Mouse (Mus musculus) liver, embryonic 13.5 days (tissue): ENCODE measurements around the gene Gzf1. TPM values are rescaled to one million over a fixed set of nuclear protein-coding genes. Genes with fewer than 3 reads are reported as not detected.

Experiments
- ATAC-seq: fragments of 200-750 bp; cut with Nextera tagmentation; 2 replicates; pipeline ENCODE4 v1.8.0; 2017; ENCODE audit warnings: low read depth, mild to moderate bottlenecking, moderate number of reproducible peaks, moderate library complexity
- DNase-seq: peaks from one replicate; pipeline ENCODE4 v3.0.0; 2022
- H3K27ac ChIP-seq: fragments of 300-500 bp; sonication (generic); 2 replicates; pipeline ENCODE4 v1.5.1; 2015; ENCODE audit warnings: moderate library complexity, mild to moderate bottlenecking, inconsistent platforms
- H3K27me3 ChIP-seq: fragments of 300-500 bp; sonication (generic); 2 replicates; pipeline ENCODE4 v1.6.1; 2015; ENCODE audit warnings: mild to moderate bottlenecking, inconsistent platforms
- H3K36me3 ChIP-seq: fragments of 300-500 bp; sonication (generic); 2 replicates; pipeline ENCODE4 v1.6.1; 2015; ENCODE audit warnings: mild to moderate bottlenecking, inconsistent platforms
- H3K4me1 ChIP-seq: fragments of 300-500 bp; sonication (generic); replicated peaks from 2 replicates; pipeline ENCODE4 v1.6.1; 2015; ENCODE audit warnings: inconsistent platforms
- H3K4me2 ChIP-seq: fragments of 300-500 bp; sonication (generic); 2 replicates; pipeline ENCODE4 v1.6.1; 2015; ENCODE audit warnings: inconsistent platforms, mild to moderate bottlenecking, moderate library complexity
- H3K4me3 ChIP-seq: fragments of 300-500 bp; sonication (generic); replicated peaks from 2 replicates; pipeline ENCODE4 v1.5.1; 2015; ENCODE audit warnings: mild to moderate bottlenecking, inconsistent platforms
- H3K9ac ChIP-seq: fragments of 300-500 bp; sonication (generic); 2 replicates; pipeline ENCODE4 v1.6.1; 2015; ENCODE audit warnings: mild to moderate bottlenecking, inconsistent platforms
- H3K9me3 ChIP-seq: fragments of 300-500 bp; sonication (generic); replicated peaks from 2 replicates; pipeline ENCODE4 v1.6.1; 2016; ENCODE audit warnings: inconsistent platforms
- WGBS: fragments of 180-500 bp; shearing (Covaris S2); methylation state at CpG from one replicate; pipeline ENCODE4 v1.1.7; 2015; ENCODE audit not compliant: insufficient replicate concordance; 5-methylcytosine and 5-hydroxymethylcytosine counted together
- polyA plus RNA-seq: library from polyadenylated mRNA; unstranded; fragments of >200 nt; fragmentation: Nextera tagmentation; extraction: Ambion mirVana; gene quantifications from 2 replicates; pipeline ENCODE4 v1.2.1, GENCODE M21; 2015

Gene Gzf1
- polyA plus RNA-seq, 1 experiment from 2014 or later: 7.3 TPM

DNA sequence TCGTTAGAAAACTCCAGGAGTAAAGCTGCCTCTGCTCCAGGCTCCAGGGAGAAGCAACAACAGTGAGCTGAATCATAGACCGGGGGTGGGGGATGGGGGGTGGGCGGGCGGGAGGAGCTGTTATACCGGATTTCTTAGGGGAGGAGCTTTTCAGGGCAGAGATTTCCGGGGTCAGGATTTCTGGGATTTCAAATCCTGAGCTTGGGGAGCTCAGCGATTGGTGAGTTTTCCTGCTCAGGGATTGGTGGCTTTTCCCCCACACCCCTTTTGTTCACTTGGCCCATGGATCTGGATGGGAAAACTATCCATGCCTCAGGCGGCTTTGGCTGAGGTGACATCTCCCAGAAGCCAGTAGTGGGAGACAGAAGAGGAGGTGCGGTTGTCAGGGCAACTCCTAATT is 1.5 kb upstream of the Gzf1 start:
- no peak for ATAC-seq

DNA sequence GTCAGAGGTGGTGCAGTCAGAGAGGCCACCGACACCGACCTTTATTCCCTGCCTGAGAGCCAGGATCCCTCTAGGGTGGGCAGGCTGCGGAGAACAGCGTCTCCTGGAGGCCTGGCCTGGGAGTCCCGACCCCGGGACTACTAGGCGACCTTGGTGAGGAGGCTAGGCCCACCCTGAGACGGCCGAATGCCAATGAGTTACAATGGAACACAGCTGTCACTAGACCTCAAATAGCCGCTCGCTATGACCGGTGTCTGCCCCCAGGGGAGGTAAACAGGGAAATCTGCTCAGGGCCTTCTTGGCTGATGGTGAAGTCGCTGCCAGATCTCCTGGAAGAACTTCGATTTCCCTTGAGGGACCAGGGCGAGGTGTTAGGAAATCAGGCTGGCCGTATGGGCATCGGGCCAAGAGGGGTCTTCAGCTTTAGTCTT is 653 bp downstream of the Gzf1 start:
- Histone ChIP-seq H3K27ac (peak overlapping the region; percentile 55; the same call in 1 of the 2 replicates), H3K27me3 (no peaks in the 10 kb centered on the region), H3K4me1 (peaks cover 71% of the 10 kb centered on the region), H3K9ac (peak overlapping the region; percentile 83), H3K4me2 (peak overlapping the region; percentile 88), H3K4me3 (peak overlapping the region; percentile 77), H3K9me3 (no peaks in the 10 kb centered on the region), H3K36me3 (peaks cover 37% of the 10 kb centered on the region)
- peak; percentile 67 for ATAC-seq
- 8% methylated on average over 17 of the region's 17 CpGs for WGBS
- DNase-seq: peak; percentile 57

More for the DNA sequence above, 1.5 kb upstream of the Gzf1 start:
- WGBS: 31% methylated on average over 9 of the region's 9 CpGs
- no peaks in the 10 kb centered on the region for H3K27me3 ChIP-seq
- H3K4me2 ChIP-seq: peak overlapping the region; percentile 88
- H3K4me1 ChIP-seq: peaks cover 75% of the 10 kb centered on the region
- H3K4me3 ChIP-seq: peak overlapping the region; percentile 77; the same call in 1 of the 2 replicates
- H3K9ac ChIP-seq: peak overlapping the region; percentile 82; the same call in 1 of the 2 replicates
- no peak for DNase-seq
- H3K9me3 ChIP-seq: no peaks in the 10 kb centered on the region
- H3K27ac ChIP-seq: peak overlapping the region; percentile 87
- H3K36me3 ChIP-seq: peaks cover 44% of the 10 kb centered on the region

DNA sequence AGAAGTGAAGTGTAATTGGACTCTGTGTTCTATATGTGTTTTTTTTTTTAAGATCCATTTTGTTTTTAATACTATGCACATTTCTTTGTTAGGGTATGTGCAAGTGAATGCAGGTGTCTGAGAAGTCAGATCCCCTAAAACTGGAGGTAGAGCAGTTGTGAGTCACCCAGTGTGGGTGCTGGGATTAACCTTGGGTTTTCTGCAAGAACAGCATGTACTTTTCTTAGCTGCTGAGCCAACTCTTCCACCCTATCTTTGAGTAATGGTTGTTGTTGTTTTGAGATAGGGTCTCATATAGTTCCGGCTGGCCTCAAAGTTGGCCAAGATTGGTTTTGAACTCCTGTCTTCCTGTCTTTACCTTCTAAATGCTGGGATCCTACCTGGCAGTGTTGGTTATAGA is 2.2 kb downstream of the Gzf1 start:
- ATAC-seq (no peak), DNase-seq (no peak)
- Histone ChIP-seq H3K36me3 (peaks cover 34% of the 10 kb centered on the region), H3K4me3 (no peak overlapping the region), H3K4me2 (no peak overlapping the region), H3K4me1 (peaks cover 59% of the 10 kb centered on the region), H3K27me3 (no peaks in the 10 kb centered on the region), H3K9me3 (no peaks in the 10 kb centered on the region), H3K9ac (no peak overlapping the region), H3K27ac (no peak overlapping the region)
- WGBS: 77% methylated on average over 1 of the region's 1 CpGs

GRCm38 (mm10) chr2:148684972-148685371 is 4.1 kb downstream of the Gzf1 start:
- no peaks in the 10 kb centered on the region for H3K9me3 ChIP-seq
- H3K36me3 ChIP-seq: peaks cover 44% of the 10 kb centered on the region
- no peak overlapping the region for H3K4me3 ChIP-seq
- H3K4me1 ChIP-seq: peaks cover 41% of the 10 kb centered on the region
- WGBS: 81% methylated on average over 2 of the region's 2 CpGs
- DNase-seq: no peak
- no peaks in the 10 kb centered on the region for H3K27me3 ChIP-seq
- no peak for ATAC-seq
- H3K27ac ChIP-seq: no peak overlapping the region
- H3K4me2 ChIP-seq: no peak overlapping the region
- H3K9ac ChIP-seq: no peak overlapping the region

GRCm38 (mm10) chr2:148685709-148686108 is 4.9 kb downstream of the Gzf1 start:
- Histone ChIP-seq H3K4me3 (no peak overlapping the region), H3K36me3 (peaks cover 51% of the 10 kb centered on the region), H3K4me1 (peaks cover 36% of the 10 kb centered on the region), H3K27ac (peak overlapping the region; percentile 1; the same call in 1 of the 2 replicates), H3K4me2 (no peak overlapping the region), H3K9me3 (no peaks in the 10 kb centered on the region), H3K9ac (no peak overlapping the region), H3K27me3 (no peaks in the 10 kb centered on the region)
- 62% methylated on average over 3 of the region's 3 CpGs for WGBS
- no peak for DNase-seq
- no peak for ATAC-seq

GRCm38 (mm10) chr2:148686862-148687261 is 6.0 kb downstream of the Gzf1 start:
- Histone ChIP-seq H3K4me3 (no peak overlapping the region), H3K9ac (no peak overlapping the region), H3K9me3 (no peaks in the 10 kb centered on the region), H3K27me3 (no peaks in the 10 kb centered on the region), H3K27ac (no peak overlapping the region), H3K4me1 (peaks cover 30% of the 10 kb centered on the region), H3K36me3 (peaks cover 62% of the 10 kb centered on the region), H3K4me2 (no peak overlapping the region)
- ATAC-seq (no peak), DNase-seq (no peak)
- 72% methylated on average over 1 of the region's 1 CpGs for WGBS

GRCm38 (mm10) chr2:148687971-148688370 is 7.1 kb downstream of the Gzf1 start:
- WGBS: 78% methylated on average over 5 of the region's 5 CpGs
- ATAC-seq: no peak

DNA sequence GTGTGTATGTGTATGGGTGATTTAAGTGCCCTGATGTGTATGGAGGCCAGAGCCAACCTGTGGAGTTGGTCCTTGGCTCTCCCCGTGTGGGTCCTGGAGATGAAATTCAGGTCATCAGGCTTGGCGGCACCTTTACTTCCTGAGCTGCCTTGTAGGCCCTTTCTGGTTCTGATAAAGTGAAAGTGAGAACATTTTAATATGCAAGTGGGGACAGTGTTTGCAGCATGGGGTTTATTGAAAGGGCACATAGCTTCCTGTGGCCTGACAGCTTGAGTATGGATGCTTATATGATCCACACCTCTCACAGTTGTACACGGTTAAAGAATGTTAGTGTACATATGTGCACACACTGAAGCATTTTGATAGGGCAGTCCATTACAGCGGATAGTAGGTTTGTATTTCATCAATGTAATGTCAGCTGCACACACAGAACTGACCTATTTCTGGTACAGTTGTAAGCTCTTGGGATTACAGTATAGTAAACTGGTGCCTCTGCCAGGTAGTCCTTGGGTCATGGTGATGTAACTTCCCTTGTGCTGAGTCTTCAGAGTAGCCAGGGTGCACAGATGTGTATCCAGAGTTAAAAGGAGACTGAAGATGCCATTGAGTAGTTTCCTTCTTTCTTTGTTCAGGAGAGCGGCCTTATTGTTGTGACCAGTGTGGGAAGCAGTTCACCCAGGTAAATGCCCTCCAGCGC is 8.8 kb downstream of the Gzf1 start:
- DNase-seq: no peak

More at GRCm38 (mm10) chr2:148687971-148688370, 7.1 kb downstream of the Gzf1 start:
- Histone ChIP-seq H3K4me3 (no peak overlapping the region), H3K27me3 (no peaks in the 10 kb centered on the region), H3K36me3 (peaks cover 68% of the 10 kb centered on the region), H3K9ac (no peak overlapping the region), H3K4me2 (no peak overlapping the region), H3K27ac (no peak overlapping the region), H3K4me1 (peaks cover 20% of the 10 kb centered on the region), H3K9me3 (no peaks in the 10 kb centered on the region)
- no peak for DNase-seq

DNA sequence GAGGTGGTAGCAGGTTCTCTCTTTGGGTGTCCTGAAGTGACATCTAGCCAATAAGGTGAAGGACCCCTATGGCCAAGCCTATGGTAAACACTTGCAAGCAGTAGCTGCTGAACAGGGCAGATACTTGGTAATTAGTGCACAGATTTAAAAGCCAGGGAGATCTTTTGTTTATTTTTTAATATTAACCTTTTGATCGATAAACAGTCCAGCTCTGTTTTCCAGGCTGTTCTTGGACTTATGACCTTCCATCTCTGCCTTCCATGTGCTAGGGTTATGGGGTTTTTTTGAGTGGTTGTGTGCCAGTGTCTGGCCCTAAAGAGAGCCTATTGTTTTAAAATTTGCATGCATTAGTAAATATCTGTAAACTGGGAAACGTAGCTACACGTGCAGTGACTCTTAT is 9.5 kb downstream of the Gzf1 start:
- no peak overlapping the region for H3K27ac ChIP-seq
- 79% methylated on average over 3 of the region's 3 CpGs for WGBS

More for the DNA sequence above, 8.8 kb downstream of the Gzf1 start:
- Histone ChIP-seq H3K9me3 (no peaks in the 10 kb centered on the region), H3K27me3 (no peaks in the 10 kb centered on the region), H3K4me3 (no peak overlapping the region), H3K9ac (no peak overlapping the region), H3K4me2 (no peak overlapping the region), H3K36me3 (peaks cover 63% of the 10 kb centered on the region), H3K27ac (no peak overlapping the region), H3K4me1 (peaks cover 11% of the 10 kb centered on the region)
- 82% methylated on average over 6 of the region's 6 CpGs for WGBS
- no peak for ATAC-seq

DNA sequence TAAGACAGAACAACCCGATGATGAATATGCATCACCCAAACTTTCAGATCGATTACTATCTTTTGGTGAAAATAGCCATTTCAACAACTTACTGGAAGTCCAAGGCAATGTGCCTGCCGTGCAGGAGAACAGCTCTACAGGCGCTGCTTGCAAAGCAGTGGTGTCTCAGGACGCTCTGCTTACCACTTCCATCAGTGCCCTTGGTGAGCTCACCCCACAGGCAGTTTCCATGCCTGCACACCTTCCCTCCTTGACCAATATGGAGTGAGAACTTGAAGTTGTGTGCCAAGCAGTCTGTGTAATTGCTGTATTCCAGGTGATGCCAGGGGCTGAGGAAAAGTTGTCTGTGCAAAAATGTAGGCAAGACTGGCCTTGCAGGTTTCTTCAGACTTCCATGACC is 10.0 kb downstream of the Gzf1 start:
- WGBS: 78% methylated on average over 5 of the region's 5 CpGs
- H3K27ac ChIP-seq: no peak overlapping the region
- H3K9ac ChIP-seq: no peak overlapping the region
- peaks cover 6% of the 10 kb centered on the region; the same call in 1 of the 2 replicates for H3K4me1 ChIP-seq
- no peaks in the 10 kb centered on the region for H3K27me3 ChIP-seq
- ATAC-seq (no peak), DNase-seq (no peak)
- H3K4me3 ChIP-seq: no peak overlapping the region
- no peak overlapping the region for H3K4me2 ChIP-seq
- peaks cover 60% of the 10 kb centered on the region for H3K36me3 ChIP-seq
- H3K9me3 ChIP-seq: no peaks in the 10 kb centered on the region

More for the DNA sequence above, 9.5 kb downstream of the Gzf1 start:
- Histone ChIP-seq H3K4me3 (no peak overlapping the region), H3K9me3 (no peaks in the 10 kb centered on the region), H3K4me2 (no peak overlapping the region), H3K27me3 (no peaks in the 10 kb centered on the region), H3K36me3 (peaks cover 60% of the 10 kb centered on the region), H3K9ac (no peak overlapping the region), H3K4me1 (peaks cover 6% of the 10 kb centered on the region; the same call in 1 of the 2 replicates)
- ATAC-seq (no peak), DNase-seq (no peak)

- H3K4me2 ChIP-seq: no peak overlapping the region
- H3K4me3 ChIP-seq: no peak overlapping the region
- no peak overlapping the region for H3K27ac ChIP-seq
- H3K4me1 ChIP-seq: no peaks in the 10 kb centered on the region
- ATAC-seq (no peak), DNase-seq (no peak)
- H3K27me3 ChIP-seq: no peaks in the 10 kb centered on the region
- H3K9ac ChIP-seq: no peak overlapping the region
- no peaks in the 10 kb centered on the region for H3K9me3 ChIP-seq
- WGBS: 55% methylated on average over 5 of the region's 5 CpGs
- peaks cover 8% of the 10 kb centered on the region; the same call in 1 of the 2 replicates for H3K36me3 ChIP-seq
Observed at GRCm38 (mm10) chr2:148698571-148698970, 17.7 kb downstream of the Gzf1 start.
